Mouse (Mus musculus): ENCODE measurements around the gene Hoxd11. TPM values are rescaled to one million over a fixed set of nuclear protein-coding genes. Genes with fewer than 3 reads are reported as not detected.

Hoxd11 gene
- polyA plus RNA-seq, 1 experiment: not detected

- DNase-seq: no peak
- TF ChIP-seq CTCF (IDR thresholded peaks at IDR 0.05; ENCODE audit: insufficient read depth, low read length) (no peak), POLR2A (IDR thresholded peaks at IDR 0.05; ENCODE audit: borderline replicate concordance, extremely low read depth, low read depth, low read length) (no peak)
- Histone ChIP-seq H3K4me3 (replicated peaks; ENCODE audit: extremely low read depth, low read depth, low read length) (no peak overlapping the region), H3K4me1 (ENCODE audit: control insufficient read depth, insufficient read depth, low read length) (no peaks in the 10 kb centered on the region)
- 2% methylated on average over 27 of the region's 27 CpGs for WGBS
Measured at GRCm38 (mm10) chr2:74686988-74687697, 7.8 kb downstream of the Hoxd11 start.

GRCm38 (mm10) chr2:74687698-74688555 is 8.6 kb downstream of the Hoxd11 start:
- 6% methylated on average over 31 of the region's 31 CpGs for WGBS
- no peak overlapping the region for H3K4me3 ChIP-seq (replicated peaks; ENCODE audit: extremely low read depth, low read depth, low read length)
- DNase-seq: no peak
- no peaks in the 10 kb centered on the region for H3K4me1 ChIP-seq (ENCODE audit: control insufficient read depth, insufficient read depth, low read length)
- TF ChIP-seq CTCF (IDR thresholded peaks at IDR 0.05; ENCODE audit: insufficient read depth, low read length): no peak
- TF ChIP-seq POLR2A (IDR thresholded peaks at IDR 0.05; ENCODE audit: borderline replicate concordance, extremely low read depth, low read depth, low read length): no peak

GRCm38 (mm10) chr2:74688795-74689573 is 9.6 kb downstream of the Hoxd11 start:
- Histone ChIP-seq H3K4me3 (replicated peaks; ENCODE audit: extremely low read depth, low read depth, low read length) (no peak overlapping the region), H3K4me1 (ENCODE audit: control insufficient read depth, insufficient read depth, low read length) (no peaks in the 10 kb centered on the region)
- no peak for DNase-seq
- TF ChIP-seq POLR2A (IDR thresholded peaks at IDR 0.05; ENCODE audit: borderline replicate concordance, extremely low read depth, low read depth, low read length) (no peak), CTCF (IDR thresholded peaks at IDR 0.05; ENCODE audit: insufficient read depth, low read length) (no peak)
- 8% methylated on average over 12 of the region's 12 CpGs for WGBS

GRCm38 (mm10) chr2:74689574-74690337 is 10.4 kb downstream of the Hoxd11 start:
- Histone ChIP-seq H3K4me1 (ENCODE audit: control insufficient read depth, insufficient read depth, low read length) (no peaks in the 10 kb centered on the region), H3K4me3 (replicated peaks; ENCODE audit: extremely low read depth, low read depth, low read length) (no peak overlapping the region)
- WGBS: 5% methylated on average over 24 of the region's 24 CpGs
- TF ChIP-seq CTCF (IDR thresholded peaks at IDR 0.05; ENCODE audit: insufficient read depth, low read length) (no peak), POLR2A (IDR thresholded peaks at IDR 0.05; ENCODE audit: borderline replicate concordance, extremely low read depth, low read depth, low read length) (no peak)
- no peak for DNase-seq

- WGBS: 14% methylated on average over 8 of the region's 8 CpGs
- TF ChIP-seq POLR2A (IDR thresholded peaks at IDR 0.05; ENCODE audit: borderline replicate concordance, extremely low read depth, low read depth, low read length) (no peak), CTCF (IDR thresholded peaks at IDR 0.05; ENCODE audit: insufficient read depth, low read length) (no peak)
- DNase-seq: no peak
- no peaks in the 10 kb centered on the region for H3K4me1 ChIP-seq (ENCODE audit: control insufficient read depth, insufficient read depth, low read length)
- no peak overlapping the region for H3K4me3 ChIP-seq (replicated peaks; ENCODE audit: extremely low read depth, low read depth, low read length)
Measured at GRCm38 (mm10) chr2:74690338-74690716, 11.0 kb downstream of the Hoxd11 start.

- TF ChIP-seq CTCF (IDR thresholded peaks at IDR 0.05; ENCODE audit: insufficient read depth, low read length) (no peak), POLR2A (IDR thresholded peaks at IDR 0.05; ENCODE audit: borderline replicate concordance, extremely low read depth, low read depth, low read length) (no peak)
- WGBS: 4% methylated on average over 56 of the region's 56 CpGs
- no peaks in the 10 kb centered on the region for H3K4me1 ChIP-seq (ENCODE audit: control insufficient read depth, insufficient read depth, low read length)
- no peak within 1 kb of the TSS for H3K4me3 ChIP-seq (replicated peaks; ENCODE audit: extremely low read depth, low read depth, low read length)
- no peak for DNase-seq
Measured at GRCm38 (mm10) chr2:74691022-74691951, 11.9 kb downstream of the Hoxd11 start, which contains the start of gene Hoxd10. TSS of gene Hoxd10 (plus strand) at chr2:74691924.

- no peak for TF ChIP-seq CTCF (IDR thresholded peaks at IDR 0.05; ENCODE audit: insufficient read depth, low read length)
- no peak for TF ChIP-seq POLR2A (IDR thresholded peaks at IDR 0.05; ENCODE audit: borderline replicate concordance, extremely low read depth, low read depth, low read length)
- 5% methylated on average over 35 of the region's 35 CpGs for WGBS
- Histone ChIP-seq H3K4me1 (ENCODE audit: control insufficient read depth, insufficient read depth, low read length) (no peaks in the 10 kb centered on the region), H3K4me3 (replicated peaks; ENCODE audit: extremely low read depth, low read depth, low read length) (no peak overlapping the region)
- no peak for DNase-seq
Measured at GRCm38 (mm10) chr2:74691995-74692807, 12.8 kb downstream of the Hoxd11 start.
